Mouse (Mus musculus): Measurements from ENCODE around the gene Ptpn13. TPM values are rescaled to one million over a fixed set of nuclear protein-coding genes. Genes with fewer than 3 reads are reported as not detected.

Ptpn13 gene
- 32.1 TPM for polyA plus RNA-seq (2017; shearing (Covaris generic))

DNA sequence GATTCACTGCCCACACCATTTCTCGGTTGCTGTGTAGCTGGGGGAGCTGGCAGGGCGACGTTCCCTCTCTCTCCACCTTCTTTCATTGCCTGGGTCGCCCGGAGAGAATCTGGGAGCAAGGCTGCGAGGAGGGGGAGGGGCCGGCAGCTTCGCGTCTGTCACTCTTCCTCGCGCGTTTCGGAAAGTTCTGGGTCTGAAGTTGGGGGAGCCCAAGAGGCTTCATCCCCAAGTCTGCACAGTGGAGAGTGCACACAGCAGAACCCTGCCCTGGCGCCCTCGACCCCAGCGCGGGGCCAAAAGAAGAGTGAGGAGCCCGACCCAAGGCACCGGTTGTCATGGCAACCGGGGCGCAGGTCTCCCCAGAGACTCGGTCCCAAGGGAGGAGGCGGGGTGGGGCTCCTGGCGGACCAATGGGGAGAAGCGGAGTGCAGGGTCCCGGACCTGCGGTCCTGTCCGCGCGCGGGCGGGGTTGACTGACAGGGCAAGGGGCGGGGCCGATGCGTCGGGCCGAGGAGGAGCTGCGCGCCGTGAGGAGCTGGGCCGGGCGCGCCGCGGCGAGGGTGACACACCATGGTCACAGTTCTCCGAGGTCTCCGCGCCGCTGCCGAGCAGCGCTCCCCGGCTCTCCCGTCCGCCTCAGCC, at the start of gene Ptpn13:
Ptpn13 (plus strand) TSS at position 515 of the 642 bp plus-strand sequence.

DNA sequence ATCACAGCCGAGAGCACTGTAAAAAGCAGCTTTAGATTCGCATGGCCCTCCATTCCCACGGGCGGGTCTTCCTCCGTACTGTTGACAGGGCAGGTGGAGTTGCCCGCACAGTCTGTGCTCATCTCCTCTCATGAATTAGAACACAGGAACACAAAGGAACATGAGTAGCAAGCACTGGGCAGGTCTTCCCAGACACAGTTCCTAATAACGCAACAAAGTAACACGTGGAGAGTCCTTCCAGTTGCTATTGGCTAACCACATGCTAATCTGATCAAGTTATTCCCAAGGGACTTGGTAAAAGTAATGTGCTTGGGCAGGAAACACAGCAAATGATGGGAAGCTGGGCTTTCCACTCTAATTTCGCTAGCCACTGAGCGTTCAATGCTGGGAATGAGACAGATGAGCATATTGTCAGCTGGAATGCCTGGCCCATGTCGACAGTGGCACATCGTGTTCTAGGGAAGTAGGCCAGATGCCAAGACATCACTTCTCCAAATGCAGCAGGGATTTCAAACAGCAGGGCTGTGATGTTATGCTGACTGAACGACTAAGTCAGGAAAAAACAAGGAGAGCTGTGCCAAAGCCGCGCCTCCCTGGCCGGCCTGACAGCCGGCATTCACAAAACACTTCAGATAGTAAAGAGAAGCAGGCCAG, 204.2 kb downstream of the Ptpn13 start, which contains the start of gene Slc10a6:
Slc10a6 (minus strand) TSS at position 293 of the 654 bp plus-strand sequence.

Other genes with a start within 250 kb of the Ptpn13 start
- not detected for gene Mapk10, start 213.9 kb upstream of the Ptpn13 start, polyA plus RNA-seq (2017; shearing (Covaris generic))
- not detected for gene Slc10a6, start 204.2 kb downstream of the Ptpn13 start, polyA plus RNA-seq (2017; shearing (Covaris generic))
- not detected for gene 1700016H13Rik, start 230.8 kb downstream of the Ptpn13 start, polyA plus RNA-seq (2017; shearing (Covaris generic))

Data from effector memory CD4-positive, alpha-beta T cell, adult 7 months (primary cell).